Mouse (Mus musculus) T-cell, adult 2 months (primary cell): ENCODE results near the gene Rnf182.

Experiments used
- DNase-seq: peaks from one replicate; pipeline ENCODE4 v3.0.0; 2022; ENCODE audit warnings: low spot score

Rnf182 gene

GRCm38 (mm10) chr13:43614667-43615066 lies 843 bp upstream of the Rnf182 start:
- no peak for DNase-seq

- DNase-seq: peak; percentile 11
Observed at GRCm38 (mm10) chr13:43615194-43615576, 325 bp upstream of the Rnf182 start.

- no peak for DNase-seq
Observed at GRCm38 (mm10) chr13:43616551-43616950, 1.0 kb downstream of the Rnf182 start.

GRCm38 (mm10) chr13:43619550-43620175 lies 4.2 kb downstream of the Rnf182 start:
- DNase-seq: no peak

- peak; percentile 36 for DNase-seq
Observed at GRCm38 (mm10) chr13:43627922-43628321, 12.4 kb downstream of the Rnf182 start.

GRCm38 (mm10) chr13:43629785-43630184 lies 14.3 kb downstream of the Rnf182 start:
- no peak for DNase-seq

- DNase-seq: no peak
Observed at GRCm38 (mm10) chr13:43631266-43631665, 15.8 kb downstream of the Rnf182 start.

- no peak for DNase-seq
Observed at GRCm38 (mm10) chr13:43633024-43633423, 17.5 kb downstream of the Rnf182 start.

- no peak for DNase-seq
Observed at GRCm38 (mm10) chr13:43637720-43638119, 22.2 kb downstream of the Rnf182 start.

- DNase-seq: no peak
Observed at GRCm38 (mm10) chr13:43644991-43645390, 29.5 kb downstream of the Rnf182 start.

GRCm38 (mm10) chr13:43648556-43648955 lies 33.0 kb downstream of the Rnf182 start:
- DNase-seq: no peak

- no peak for DNase-seq
Observed at GRCm38 (mm10) chr13:43651277-43651676, 35.8 kb downstream of the Rnf182 start.

GRCm38 (mm10) chr13:43654091-43654490 lies 38.6 kb downstream of the Rnf182 start:
- DNase-seq: no peak

- DNase-seq: no peak
Observed at GRCm38 (mm10) chr13:43663225-43663624, 47.7 kb downstream of the Rnf182 start.

- no peak for DNase-seq
Observed at GRCm38 (mm10) chr13:43666130-43666529, 50.6 kb downstream of the Rnf182 start.

GRCm38 (mm10) chr13:43666920-43667319 lies 51.4 kb downstream of the Rnf182 start:
- no peak for DNase-seq

GRCm38 (mm10) chr13:43677159-43677882 lies 61.8 kb downstream of the Rnf182 start:
- DNase-seq: no peak

GRCm38 (mm10) chr13:43677883-43678244 lies 62.4 kb downstream of the Rnf182 start:
- no peak for DNase-seq

- no peak for DNase-seq
Observed at GRCm38 (mm10) chr13:43684499-43684994, 69.0 kb downstream of the Rnf182 start.

GRCm38 (mm10) chr13:43688065-43688464 lies 72.6 kb downstream of the Rnf182 start:
- no peak for DNase-seq

- DNase-seq: no peak
Observed at GRCm38 (mm10) chr13:43691755-43692154, 76.2 kb downstream of the Rnf182 start.

- no peak for DNase-seq
Observed at GRCm38 (mm10) chr13:43695521-43695920, 80.0 kb downstream of the Rnf182 start.

- no peak for DNase-seq
Observed at GRCm38 (mm10) chr13:43696011-43696410, 80.5 kb downstream of the Rnf182 start.

- no peak for DNase-seq
Observed at GRCm38 (mm10) chr13:43698506-43698905, 83.0 kb downstream of the Rnf182 start.
